Mouse (Mus musculus) urinary bladder, adult 2 months (tissue): ENCODE data around the gene Ttc34. TPM values are rescaled to one million over a fixed set of nuclear protein-coding genes. Genes with fewer than 3 reads are reported as not detected.

Source experiments
- DNase-seq: peaks from one replicate; pipeline ENCODE4 v3.0.0; 2022; ENCODE audit warnings: low spot score
- polyA plus RNA-seq: library from polyadenylated mRNA; depleted of rRNA; stranded (reverse); fragments of >200 nt; gene quantifications from 2 replicates; pipeline ENCODE4 v1.2.3, GENCODE M21; 2012; rRNA removed

Ttc34 gene
- polyA plus RNA-seq, 1 experiment, result 0.06 TPM

DNA sequence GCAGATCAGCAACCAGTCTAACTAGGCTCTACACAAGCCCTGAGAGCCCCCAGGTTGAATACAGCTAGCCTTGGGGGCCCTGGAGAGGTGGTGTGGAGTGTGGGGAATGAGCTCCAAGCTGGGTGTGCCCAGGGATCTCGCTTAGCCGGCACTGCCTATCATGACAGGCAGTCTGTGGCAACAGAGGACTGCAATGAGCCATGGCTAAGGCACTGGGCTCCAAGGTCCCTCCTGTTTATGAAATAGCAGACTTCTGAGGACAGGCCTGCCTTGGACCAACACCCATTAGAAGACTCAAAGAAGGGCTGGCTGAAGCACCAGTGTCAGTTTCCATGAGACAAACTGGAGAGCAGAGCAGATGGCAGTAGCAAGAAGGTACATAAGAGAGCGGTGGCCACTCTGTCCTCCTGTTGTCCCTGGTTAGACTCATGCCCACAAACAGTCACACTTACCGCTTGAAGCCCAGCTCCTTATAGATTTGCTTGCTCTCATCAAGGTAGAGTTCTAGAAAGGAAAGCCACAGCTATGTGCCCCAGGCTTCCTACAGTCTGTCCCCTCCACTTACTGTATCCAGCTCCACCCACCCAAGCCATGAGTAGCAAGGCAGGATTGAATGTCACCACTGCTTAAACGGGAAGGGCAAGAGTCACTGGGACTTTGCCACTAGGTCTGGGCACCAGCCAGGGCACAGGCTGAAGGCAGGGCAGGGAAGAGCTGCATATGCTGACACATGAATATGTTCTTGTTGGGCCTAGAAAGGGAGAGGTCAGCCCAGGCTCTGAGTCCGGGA, 60.6 kb downstream of the Ttc34 start:
- no peak for DNase-seq

DNA sequence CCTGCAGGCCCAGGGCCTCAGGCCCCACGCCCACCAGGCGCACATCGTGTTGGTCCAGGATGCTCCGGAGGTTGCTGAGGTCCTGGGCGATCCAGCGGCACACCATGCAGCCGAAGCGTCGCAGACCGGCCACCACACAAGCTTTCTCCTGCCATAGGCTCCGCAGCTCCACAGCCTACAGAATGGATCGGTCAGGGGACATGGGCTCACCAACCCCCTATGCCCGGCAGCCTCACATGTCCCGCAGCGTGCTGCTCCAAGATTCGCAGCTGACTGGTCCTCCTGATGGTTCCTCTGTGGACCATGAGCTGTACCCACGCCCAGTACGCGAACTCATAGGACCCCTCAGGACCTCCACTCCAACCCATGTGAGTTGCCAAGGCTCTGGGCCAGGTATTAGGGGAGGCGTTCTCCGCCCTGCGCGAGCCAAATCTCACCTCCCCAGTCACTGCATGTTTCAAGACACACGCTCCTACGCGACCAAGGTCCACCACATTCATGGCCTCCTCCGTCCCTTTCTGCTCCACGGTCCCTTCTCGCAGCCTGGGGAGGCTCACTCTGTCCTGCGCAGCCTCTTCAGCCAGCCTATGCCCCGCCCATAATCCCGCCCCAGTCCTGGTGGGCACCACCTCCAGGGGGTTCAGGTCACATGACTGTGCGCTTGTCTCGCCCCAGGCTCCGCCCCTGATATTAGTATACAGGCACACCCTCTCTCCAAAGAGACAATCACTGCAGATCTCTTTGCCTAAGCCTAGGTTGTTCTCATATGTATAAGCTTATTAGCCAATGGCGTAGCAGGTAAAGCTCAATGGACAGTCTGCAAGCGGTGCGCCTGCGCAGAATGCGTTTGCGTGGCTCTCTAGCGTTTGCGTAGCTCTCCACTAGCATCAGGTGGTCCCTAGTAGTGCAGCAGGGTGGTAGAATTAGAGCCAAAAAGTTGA, 61.5 kb downstream of the Ttc34 start, which contains the start of gene Fam213b:
Gene Fam213b (minus strand): TSS at position 630 of the 941 bp plus-strand sequence.
- DNase-seq, result peak; percentile 39

DNA sequence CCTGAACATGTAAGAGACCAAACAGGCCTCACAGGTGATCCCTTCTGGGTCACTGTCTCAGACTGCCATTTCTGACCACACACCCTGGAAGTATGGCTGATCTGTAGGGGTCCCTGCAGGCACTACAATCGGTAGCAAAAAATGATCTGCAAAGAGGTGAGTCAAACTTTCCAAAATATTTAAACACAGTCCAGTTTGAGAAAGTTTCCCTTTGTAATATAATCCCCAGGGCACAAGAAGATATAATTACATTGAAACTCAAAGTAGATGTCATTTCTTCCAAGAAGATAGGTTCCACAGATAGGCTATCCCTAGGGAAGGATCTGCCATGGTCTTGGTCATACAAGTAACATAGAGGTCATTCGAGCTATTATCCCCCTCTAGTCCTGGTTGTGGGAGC, 65.1 kb downstream of the Ttc34 start:
- no peak for DNase-seq

DNA sequence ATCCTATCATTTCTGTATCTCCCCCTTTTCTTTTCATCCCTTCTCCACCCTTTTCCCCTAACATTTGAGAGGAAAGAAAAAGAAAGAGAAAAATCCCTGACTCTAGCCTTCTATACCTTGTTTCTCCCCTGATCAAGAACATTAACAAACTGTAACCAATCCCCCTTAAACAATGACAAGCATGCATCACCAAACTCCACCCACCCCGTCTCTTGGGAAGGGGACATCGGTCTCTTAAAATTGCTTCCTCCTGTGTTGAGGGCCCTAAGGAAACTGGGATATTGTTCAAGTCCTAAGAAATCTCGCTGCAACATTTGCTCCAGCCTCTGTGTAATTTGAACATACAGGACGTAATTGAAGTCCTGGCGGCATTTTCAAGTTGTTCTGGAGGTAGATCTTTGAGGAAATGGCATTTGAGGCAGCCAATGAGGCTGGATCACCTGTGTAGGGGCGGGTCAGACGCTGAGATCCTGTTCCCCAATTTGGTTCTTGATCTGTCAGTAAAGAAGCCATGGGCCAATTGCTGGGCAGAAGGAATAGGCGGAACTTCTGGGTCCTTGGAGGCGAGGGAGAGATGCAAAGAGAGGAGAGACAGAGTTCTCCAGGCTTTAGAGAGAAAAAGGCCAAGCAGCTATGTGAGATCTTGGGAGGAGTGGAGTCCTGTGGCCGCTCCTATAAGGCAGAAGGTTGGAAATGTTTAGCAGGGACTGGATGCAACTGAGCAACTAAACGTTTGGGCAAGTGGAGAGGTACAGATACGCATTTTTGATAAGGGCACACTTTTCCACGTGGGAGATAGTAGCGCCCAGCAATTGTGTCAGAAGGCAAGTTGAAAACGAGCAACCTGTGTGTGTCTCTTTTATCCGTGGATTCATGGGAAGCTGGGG, 67.2 kb downstream of the Ttc34 start:
- no peak for DNase-seq

DNA sequence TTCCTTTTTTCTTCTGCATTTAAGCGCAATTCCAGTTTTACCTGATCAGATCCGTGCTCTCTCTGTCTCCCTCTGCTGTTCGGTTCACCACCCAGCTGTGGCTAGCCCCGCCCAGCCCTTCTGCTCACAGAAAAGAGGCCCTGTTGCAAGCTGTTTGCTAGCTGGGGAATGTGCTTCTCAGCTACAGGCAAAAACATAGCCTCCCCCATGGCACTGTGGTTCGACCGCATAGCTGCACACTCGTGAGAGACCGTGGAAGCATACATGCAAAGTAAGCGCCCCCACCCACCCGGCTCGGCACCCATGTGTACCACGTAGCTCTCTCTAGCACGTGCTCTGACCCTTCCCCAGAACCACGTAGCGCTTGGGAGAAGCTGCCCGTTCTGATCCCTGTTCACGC, 70.6 kb downstream of the Ttc34 start:
- no peak for DNase-seq

DNA sequence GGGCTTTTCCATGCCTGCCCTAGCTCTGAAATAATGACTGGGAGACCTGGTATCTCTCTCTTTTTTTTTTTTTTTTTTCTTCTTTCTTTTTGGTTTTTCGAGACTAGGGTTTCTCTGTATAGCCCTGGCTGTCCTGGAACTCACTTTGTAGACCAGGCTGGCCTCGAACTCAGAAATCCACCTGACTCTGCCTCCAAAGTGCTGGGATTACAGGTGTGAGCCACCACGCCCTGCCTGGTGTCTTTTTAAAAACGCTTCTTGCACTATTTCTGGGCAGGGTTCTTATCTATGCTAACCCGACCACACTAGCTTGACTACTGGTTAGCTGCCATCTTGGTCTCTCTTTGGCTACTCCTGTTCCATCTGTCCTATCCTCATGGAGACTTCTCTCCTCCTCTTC, 71.2 kb downstream of the Ttc34 start:
- no peak for DNase-seq

DNA sequence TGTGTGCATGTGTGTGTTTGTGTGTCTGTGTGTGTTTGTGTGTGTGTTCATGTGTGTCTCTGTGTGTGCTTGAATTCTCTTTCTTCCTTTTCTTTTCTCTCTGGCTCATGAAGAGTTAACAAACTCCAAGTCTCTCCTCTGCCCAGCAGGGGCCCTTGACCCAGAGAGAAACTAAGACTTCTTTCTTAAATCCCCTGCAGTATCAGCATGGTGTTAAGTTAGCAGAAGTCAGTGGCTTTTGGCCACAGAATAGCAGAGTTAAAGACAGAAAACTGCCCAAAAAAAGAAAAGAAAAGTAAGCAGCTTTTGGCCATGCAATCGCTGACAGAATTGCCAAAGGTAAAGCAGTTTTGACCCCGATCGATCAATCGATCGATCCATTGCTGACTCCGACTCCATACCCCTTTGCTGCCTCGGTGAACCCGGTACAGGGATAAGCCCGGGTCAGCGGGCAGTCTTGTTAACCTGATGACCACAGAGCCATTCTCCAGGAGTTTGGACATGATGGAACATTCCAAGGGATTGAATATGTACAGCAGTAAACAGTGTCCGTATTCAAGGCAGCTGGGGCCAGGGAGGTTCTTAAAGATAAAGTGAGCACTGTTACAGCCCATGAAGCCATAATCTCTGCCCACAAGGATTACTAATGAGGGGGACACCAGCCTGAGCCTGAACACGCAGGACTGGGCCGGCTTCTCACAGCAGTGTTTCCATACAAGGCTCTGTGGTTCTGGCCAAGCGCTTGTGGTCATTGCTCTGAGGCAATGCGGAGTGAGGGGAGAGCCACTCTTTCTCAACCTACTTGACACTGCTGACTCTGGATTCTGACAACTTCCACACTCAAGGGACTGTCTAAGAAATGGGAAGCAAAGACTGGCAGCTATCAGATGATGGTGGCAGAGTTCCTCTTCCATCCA, 73.6 kb downstream of the Ttc34 start:
- DNase-seq, result no peak

DNA sequence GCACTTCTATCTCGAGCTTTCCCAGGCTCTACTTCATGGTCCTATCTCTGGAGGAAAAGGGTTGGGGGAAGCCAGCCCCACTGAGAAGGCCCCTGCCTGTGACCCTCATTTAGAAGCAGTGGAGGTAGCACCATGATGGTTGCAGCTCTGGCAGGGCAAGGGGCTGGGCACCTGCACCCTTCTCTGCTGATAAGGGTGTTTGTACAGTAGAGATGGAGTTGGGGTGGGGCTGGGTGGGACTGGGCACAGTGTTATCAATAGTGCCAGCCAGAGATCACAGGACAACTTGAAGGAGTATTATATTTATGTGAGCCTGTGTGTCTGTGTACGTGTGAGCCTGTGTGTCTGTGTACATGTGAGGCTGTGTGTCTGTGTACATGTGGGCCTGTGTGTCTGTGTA, 74.4 kb downstream of the Ttc34 start:
- DNase-seq, result no peak

DNA sequence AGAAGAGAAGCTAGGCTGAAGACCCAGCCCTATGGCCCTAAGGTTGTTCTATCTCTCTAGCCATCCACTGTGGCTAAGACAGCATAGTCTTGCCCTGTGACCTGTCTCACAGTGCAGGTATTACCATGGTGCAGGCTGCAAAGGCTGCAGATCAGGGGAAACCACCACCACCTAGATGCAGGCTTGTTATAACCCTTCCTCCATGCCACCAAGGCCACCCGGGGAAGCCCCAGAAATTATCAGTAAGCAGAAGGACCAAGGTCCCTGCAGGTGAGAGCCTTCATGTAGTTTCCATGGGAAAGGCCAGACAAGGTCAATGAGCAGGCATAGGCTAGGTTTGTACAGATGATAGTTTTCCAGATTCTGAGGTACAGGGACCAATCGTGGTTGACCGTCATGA, 76.6 kb downstream of the Ttc34 start:
- no peak for DNase-seq

DNA sequence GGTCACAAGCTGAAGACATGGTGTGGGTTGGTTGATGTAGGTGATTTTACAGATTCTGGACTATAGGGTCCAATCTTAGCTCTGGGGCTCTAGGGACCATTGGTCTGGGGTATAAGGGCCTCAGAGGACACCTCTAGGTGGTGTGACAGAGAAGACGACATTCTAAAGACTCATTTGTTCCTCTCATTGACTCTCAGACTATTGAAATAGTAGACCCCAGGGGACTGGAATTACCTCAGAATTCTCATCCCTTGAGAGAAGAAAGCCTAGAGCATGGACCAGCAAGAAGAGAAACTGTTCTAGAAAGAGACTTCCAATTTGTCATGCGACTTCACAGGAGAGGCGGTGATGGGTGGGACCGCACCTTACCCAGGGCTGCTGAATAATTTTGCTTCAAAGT, 77.0 kb downstream of the Ttc34 start:
- DNase-seq, result no peak

DNA sequence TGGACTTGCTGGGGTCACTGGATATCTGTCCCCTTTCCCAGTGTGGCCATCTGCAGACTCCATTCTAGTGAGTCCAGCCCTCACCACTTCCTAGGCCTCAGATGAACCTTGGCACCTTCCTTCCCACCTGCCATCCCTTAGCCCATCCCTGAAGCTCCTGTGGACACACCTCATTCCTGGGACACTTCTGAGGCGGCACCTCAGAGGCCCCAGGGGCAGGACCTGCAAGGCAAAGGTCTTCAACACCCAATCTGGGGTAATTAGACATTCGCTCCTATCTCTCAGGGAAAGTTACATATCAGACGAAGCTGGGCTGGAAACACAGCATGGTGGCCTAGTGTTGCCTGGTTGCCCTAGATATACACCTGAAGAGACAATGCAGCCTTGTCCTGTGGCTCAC, 77.4 kb downstream of the Ttc34 start:
- DNase-seq, result no peak

DNA sequence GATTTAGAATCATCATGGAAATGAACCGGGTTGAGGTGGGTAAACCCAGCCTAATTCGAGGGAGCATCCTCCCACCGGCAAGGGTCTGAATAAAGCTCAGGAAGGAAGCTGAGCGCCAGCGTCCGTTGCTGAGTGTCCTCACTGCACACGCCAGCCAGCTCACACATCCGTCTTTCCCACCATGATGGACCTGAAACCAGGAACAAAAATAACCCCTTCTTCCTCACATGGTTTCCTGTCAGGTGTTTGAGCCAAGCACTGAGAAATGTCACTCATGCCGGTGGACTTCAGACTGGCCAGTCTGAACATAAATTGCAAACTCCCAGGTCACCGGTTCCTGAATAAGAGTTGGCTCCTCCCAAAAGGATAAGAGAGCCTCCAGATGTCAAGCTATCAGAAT, 78.0 kb downstream of the Ttc34 start:
- no peak for DNase-seq

DNA sequence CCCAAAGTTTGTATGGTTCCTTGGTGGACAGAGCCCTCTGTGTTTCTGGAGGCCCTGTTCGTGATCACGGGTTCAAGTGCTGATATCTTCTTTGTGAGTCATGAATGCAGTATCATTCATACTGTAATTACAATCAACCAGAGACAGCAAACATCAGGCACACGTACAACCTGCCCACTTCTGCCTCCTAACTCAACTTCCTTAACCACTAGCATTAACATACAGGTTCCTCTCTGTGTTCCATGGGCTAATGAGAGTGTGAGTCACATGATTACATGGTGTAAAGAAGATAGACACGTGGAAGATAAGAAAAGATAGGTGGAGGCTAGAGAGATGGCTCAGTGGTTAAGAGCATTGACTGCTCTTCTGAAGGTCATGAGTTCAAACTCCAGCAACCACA, 79.4 kb downstream of the Ttc34 start:
- DNase-seq, result no peak

Other genes with a start within 250 kb of the Ttc34 start
- gene Prdm16, start 200.6 kb upstream of the Ttc34 start, polyA plus RNA-seq, result 6.2 and 6.4 TPM in 2 replicates
- not detected in 2 replicates for gene Actrt2, start 169.6 kb upstream of the Ttc34 start, polyA plus RNA-seq
- 0.06 and 0.07 TPM in 2 replicates for gene Mmel1, start 32.1 kb downstream of the Ttc34 start, polyA plus RNA-seq
- 33.1 and 35.2 TPM in 2 replicates for gene Fam213b, start 61.7 kb downstream of the Ttc34 start, polyA plus RNA-seq
- 18.8 and 21.4 TPM in 2 replicates for gene Tnfrsf14, start 91.1 kb downstream of the Ttc34 start, polyA plus RNA-seq
- 0.06 and 0.07 TPM in 2 replicates for gene Hes5, start 123.5 kb downstream of the Ttc34 start, polyA plus RNA-seq
- 39.8 and 45.9 TPM in 2 replicates for gene Pank4, start 126.7 kb downstream of the Ttc34 start, polyA plus RNA-seq
- 83.1 and 93.6 TPM in 2 replicates for gene Plch2, start 219.3 kb downstream of the Ttc34 start, polyA plus RNA-seq
- gene Pex10, start 229.6 kb downstream of the Ttc34 start, polyA plus RNA-seq, result 11.8 and 13.4 TPM in 2 replicates
- 130 and 159 TPM in 2 replicates for gene Rer1, start 248.9 kb downstream of the Ttc34 start, polyA plus RNA-seq
- 6.7 and 7.0 TPM in 2 replicates for gene Morn1, start 249.1 kb downstream of the Ttc34 start, polyA plus RNA-seq